Mouse (Mus musculus) embryonic facial prominence, embryonic 11.5 days (tissue): ENCODE results near the gene Pmel. TPM values are rescaled to one million over a fixed set of nuclear protein-coding genes. Genes with fewer than 3 reads are reported as not detected.
"Not testable (repeated sequence)": the region's sequence is repeated elsewhere in the genome, so short reads cannot be mapped to it uniquely, and the experiment has no call there.

Experiments used
- ATAC-seq: fragments of 200-750 bp; cut with Nextera tagmentation; replicated peaks from 2 replicates; pipeline ENCODE4 v1.8.0; 2017; ENCODE audit warnings: low read depth; ENCODE audit not compliant: insufficient number of reproducible peaks, low FRiP score, low TSS enrichment
- DNase-seq: peaks from one replicate; pipeline ENCODE4 v3.0.0-alpha.2; 2015; ENCODE audit warnings: low spot score
- H3K27ac ChIP-seq: fragments of 300-500 bp; sonication (generic); replicated peaks from 2 replicates; pipeline ENCODE4 v1.5.1; 2014; ENCODE audit warnings: mild to moderate bottlenecking, low read depth, low read length, control low read depth
- H3K27me3 ChIP-seq: fragments of 300-500 bp; sonication (generic); 2 replicates; pipeline ENCODE4 v1.6.1; 2014; ENCODE audit warnings: mild to moderate bottlenecking, low read length, moderate library complexity, mixed read lengths; ENCODE audit not compliant: control insufficient read depth, insufficient read depth
- H3K36me3 ChIP-seq: fragments of 300-500 bp; sonication (generic); replicated peaks from 2 replicates; pipeline ENCODE4 v1.6.1; 2014; ENCODE audit warnings: low read depth, mild to moderate bottlenecking, low read length, moderate library complexity, mixed read lengths; ENCODE audit not compliant: control insufficient read depth, insufficient read depth
- H3K4me1 ChIP-seq: fragments of 300-500 bp; sonication (generic); 2 replicates; pipeline ENCODE4 v1.6.1; 2014; ENCODE audit warnings: low read length, mixed read lengths; ENCODE audit not compliant: control insufficient read depth, insufficient read depth
- H3K4me2 ChIP-seq: fragments of 300-500 bp; sonication (generic); 2 replicates; pipeline ENCODE4 v1.6.1; 2014; ENCODE audit warnings: low read depth, mild to moderate bottlenecking, control low read depth, low read length, moderate library complexity
- H3K4me3 ChIP-seq: fragments of 300-500 bp; sonication (generic); 2 replicates; pipeline ENCODE4 v1.5.1; 2014; ENCODE audit warnings: low read depth, low read length, control low read depth
- H3K9ac ChIP-seq: fragments of 300-500 bp; sonication (generic); replicated peaks from 2 replicates; pipeline ENCODE4 v1.6.1; 2014; ENCODE audit warnings: mild to moderate bottlenecking, control low read depth, low read length
- H3K9me3 ChIP-seq: fragments of 300-500 bp; sonication (generic); replicated peaks from 2 replicates; pipeline ENCODE4 v1.6.1; 2016; ENCODE audit warnings: mild to moderate bottlenecking, low read length, inconsistent platforms, mixed read lengths; ENCODE audit not compliant: control insufficient read depth
- WGBS: fragments of 180-500 bp; shearing (Covaris S2); extraction: QIAGEN DNeasy Blood & Tissue Kit; methylation state at CpG from one replicate; pipeline ENCODE4 v1.1.7; 2014; 5-methylcytosine and 5-hydroxymethylcytosine counted together
- polyA plus RNA-seq: library from polyadenylated mRNA; unstranded; fragments of >200 nt; fragmentation: Nextera tagmentation; extraction: Ambion mirVana; gene quantifications from 2 replicates; pipeline ENCODE4 v1.2.1, GENCODE M21; 2014

Gene Pmel
- polyA plus RNA-seq, 1 experiment from 2014 or later, result 28.7 TPM

GRCm38 (mm10) chr10:128705317-128705693, 1.3 kb downstream of the Pmel start:
- Histone ChIP-seq H3K4me1 (peaks cover 2% of the 10 kb centered on the region; the same call in 1 of the 2 replicates), H3K27me3 (no peaks in the 10 kb centered on the region), H3K27ac (no peak overlapping the region), H3K36me3 (no peaks in the 10 kb centered on the region; the same call in none of the 2 replicates), H3K9ac (peak overlapping the region; percentile 40), H3K4me2 (peak overlapping the region; percentile 40), H3K4me3 (peak overlapping the region; percentile 82), H3K9me3 (no peaks in the 10 kb centered on the region)
- peak; percentile 14 for DNase-seq
- WGBS, result 8% methylated on average over 11 of the region's 11 CpGs
- no peak for ATAC-seq

- 95% methylated on average over 7 of the region's 7 CpGs for WGBS
- not testable (repeated sequence) for H3K27me3 ChIP-seq, H3K9me3 ChIP-seq, DNase-seq, H3K36me3 ChIP-seq, H3K27ac ChIP-seq, H3K9ac ChIP-seq, H3K4me2 ChIP-seq, ATAC-seq, H3K4me3 ChIP-seq, H3K4me1 ChIP-seq
These were observed 7.3 kb downstream of the Pmel start for GRCm38 (mm10) chr10:128711318-128711717.

GRCm38 (mm10) chr10:128715559-128716537, 11.9 kb downstream of the Pmel start:
- WGBS, result 90% methylated on average over 19 of the region's 19 CpGs
- no peak overlapping the region for H3K4me2 ChIP-seq
- H3K9me3 ChIP-seq, result no peaks in the 10 kb centered on the region
- no peak overlapping the region for H3K4me3 ChIP-seq
- no peak overlapping the region for H3K9ac ChIP-seq
- H3K27ac ChIP-seq, result no peak overlapping the region
- H3K4me1 ChIP-seq, result no peaks in the 10 kb centered on the region
- DNase-seq (no peak), ATAC-seq (no peak)
- H3K27me3 ChIP-seq, result no peaks in the 10 kb centered on the region
- H3K36me3 ChIP-seq, result no peaks in the 10 kb centered on the region

GRCm38 (mm10) chr10:128725466-128725865, 21.5 kb downstream of the Pmel start:
- ATAC-seq, H3K9ac ChIP-seq, H3K27ac ChIP-seq, H3K9me3 ChIP-seq, H3K36me3 ChIP-seq, H3K27me3 ChIP-seq, DNase-seq, H3K4me2 ChIP-seq, H3K4me3 ChIP-seq, H3K4me1 ChIP-seq: not testable (repeated sequence)
- 80% methylated on average over 3 of the region's 4 CpGs for WGBS

GRCm38 (mm10) chr10:128728059-128728458, 24.1 kb downstream of the Pmel start:
- H3K27ac ChIP-seq, result no peak overlapping the region
- 85% methylated on average over 5 of the region's 5 CpGs for WGBS
- H3K9ac ChIP-seq, result no peak overlapping the region
- ATAC-seq, result no peak
- no peaks in the 10 kb centered on the region for H3K27me3 ChIP-seq
- no peaks in the 10 kb centered on the region for H3K4me1 ChIP-seq
- no peaks in the 10 kb centered on the region for H3K36me3 ChIP-seq
- no peaks in the 10 kb centered on the region for H3K9me3 ChIP-seq
- H3K4me3 ChIP-seq, result no peak overlapping the region
- no peak for DNase-seq
- no peak overlapping the region for H3K4me2 ChIP-seq

- DNase-seq (peak; percentile 81), ATAC-seq (peak; percentile 72)
- Histone ChIP-seq H3K4me2 (no peak overlapping the region), H3K4me3 (no peak overlapping the region), H3K9me3 (no peaks in the 10 kb centered on the region), H3K27ac (no peak overlapping the region), H3K9ac (no peak overlapping the region), H3K36me3 (no peaks in the 10 kb centered on the region), H3K27me3 (no peaks in the 10 kb centered on the region), H3K4me1 (no peaks in the 10 kb centered on the region)
- 22% methylated on average over 10 of the region's 10 CpGs for WGBS
These were observed 27.0 kb downstream of the Pmel start for GRCm38 (mm10) chr10:128731002-128731433.

- no peaks in the 10 kb centered on the region for H3K27me3 ChIP-seq
- H3K36me3 ChIP-seq, result no peaks in the 10 kb centered on the region
- H3K4me3 ChIP-seq, result no peak overlapping the region
- no peak overlapping the region for H3K9ac ChIP-seq
- H3K4me1 ChIP-seq, result no peaks in the 10 kb centered on the region
- no peaks in the 10 kb centered on the region for H3K9me3 ChIP-seq
- ATAC-seq (no peak), DNase-seq (no peak)
- no peak overlapping the region for H3K4me2 ChIP-seq
- H3K27ac ChIP-seq, result no peak overlapping the region
These were observed 28.0 kb downstream of the Pmel start for GRCm38 (mm10) chr10:128731992-128732391.

GRCm38 (mm10) chr10:128737435-128737834, 33.4 kb downstream of the Pmel start:
- H3K4me2 ChIP-seq, result peak overlapping the region; percentile 43
- no peak overlapping the region for H3K27ac ChIP-seq
- H3K9ac ChIP-seq, result peak overlapping the region; percentile 44; the same call in 1 of the 2 replicates
- DNase-seq (peak; percentile 45), ATAC-seq (peak; percentile 61; the same call in 1 of the 2 replicates)
- H3K4me1 ChIP-seq, result no peaks in the 10 kb centered on the region
- peaks cover 2% of the 10 kb centered on the region for H3K27me3 ChIP-seq
- WGBS, result 2% methylated on average over 15 of the region's 15 CpGs
- no peaks in the 10 kb centered on the region for H3K9me3 ChIP-seq
- no peaks in the 10 kb centered on the region for H3K36me3 ChIP-seq
- H3K4me3 ChIP-seq, result peak overlapping the region; percentile 10; the same call in 1 of the 2 replicates
